Mouse (Mus musculus) C2C12 (cell line): ENCODE data around the gene Stx16. TPM values are rescaled to one million over a fixed set of nuclear protein-coding genes. Genes with fewer than 3 reads are reported as not detected.

Source experiments
- H3K27me3 ChIP-seq: one replicate; pipeline ENCODE4 v1.6.1; 2011; ENCODE audit not compliant: control insufficient read depth, insufficient read depth, insufficient read length
- H3K36me3 ChIP-seq: one replicate; pipeline ENCODE4 v1.6.1; 2011; ENCODE audit not compliant: control insufficient read depth, insufficient read depth
- H3K4me3 ChIP-seq: one replicate; pipeline ENCODE4 v1.5.1; 2011; ENCODE audit warnings: mild to moderate bottlenecking, control low read depth; ENCODE audit not compliant: poor library complexity, insufficient read depth, severe bottlenecking
- H3K79me2 ChIP-seq: one replicate; pipeline ENCODE4 v1.6.1; 2011; ENCODE audit not compliant: control insufficient read depth, insufficient read depth
- H3K79me3 ChIP-seq: one replicate; pipeline ENCODE4 v1.6.1; 2011; ENCODE audit warnings: low read depth, control low read depth
- H3ac ChIP-seq: one replicate; pipeline ENCODE3; 2011; ENCODE audit warnings: low read depth; ENCODE audit not compliant: control insufficient read depth, insufficient read length
- CEBPB ChIP-seq: IDR thresholded peaks from one replicate; pipeline ENCODE4 v1.6.1; 2011; ENCODE audit warnings: low read depth, mild to moderate bottlenecking, control low read depth, moderate library complexity
- CTCF ChIP-seq: IDR thresholded peaks from one replicate; pipeline ENCODE4 v1.5.1; 2011; ENCODE audit not compliant: control insufficient read depth, insufficient read depth, insufficient read length
- FOSL1 ChIP-seq: IDR thresholded peaks from one replicate; pipeline ENCODE4 v1.8.0; 2011; ENCODE audit warnings: mild to moderate bottlenecking, low read length; ENCODE audit not compliant: poor library complexity, insufficient read depth, severe bottlenecking
- MAX ChIP-seq: IDR thresholded peaks from one replicate; pipeline ENCODE4 v1.6.1; 2011; ENCODE audit warnings: mild to moderate bottlenecking, control low read depth
- MYOD1 ChIP-seq: IDR thresholded peaks from one replicate; pipeline ENCODE4 v1.6.1; 2011; ENCODE audit warnings: low read depth; ENCODE audit not compliant: control insufficient read depth, insufficient read length
- MYOG ChIP-seq: IDR thresholded peaks from one replicate; pipeline ENCODE4 v1.6.1; 2011; ENCODE audit not compliant: control insufficient read depth, insufficient read length; ENCODE audit errors: extremely low read depth
- USF1 ChIP-seq: IDR thresholded peaks from one replicate; pipeline ENCODE4 v1.6.1; 2011; ENCODE audit warnings: low read depth, mild to moderate bottlenecking, control low read depth, moderate library complexity
- polyA plus RNA-seq: library from polyadenylated mRNA; unstranded; fragments of >200 nt; fragmentation: generic; extraction: Trizol; gene quantifications from one replicate; pipeline ENCODE4 v1.2.1, GENCODE M21; 2012; ENCODE audit warnings: missing spikeins

The Stx16 gene
- polyA plus RNA-seq, 1 experiment: 9.8 TPM

- Histone ChIP-seq H3K79me3 (no peaks in the 10 kb centered on the region), H3K36me3 (no peaks in the 10 kb centered on the region), H3K79me2 (no peaks in the 10 kb centered on the region), H3K27me3 (no peaks in the 10 kb centered on the region), H3K4me3 (no peak overlapping the region), H3ac (no peak overlapping the region)
- no peak for TF ChIP-seq USF1
- TF ChIP-seq CEBPB: no peak
- no peak for TF ChIP-seq FOSL1
- TF ChIP-seq MAX: no peak
These were observed 54.5 kb downstream of the Stx16 start for GRCm38 (mm10) chr2:174130468-174131097.

GRCm38 (mm10) chr2:174132413-174132969, 56.4 kb downstream of the Stx16 start:
- Histone ChIP-seq H3ac (no peak overlapping the region), H3K27me3 (no peaks in the 10 kb centered on the region), H3K4me3 (no peak overlapping the region), H3K36me3 (no peaks in the 10 kb centered on the region), H3K79me2 (no peaks in the 10 kb centered on the region), H3K79me3 (no peaks in the 10 kb centered on the region)
- no peak for TF ChIP-seq CEBPB
- no peak for TF ChIP-seq FOSL1
- TF ChIP-seq MYOD1: no peak
- TF ChIP-seq MYOG: no peak
- no peak for TF ChIP-seq CTCF
- no peak for TF ChIP-seq USF1
- TF ChIP-seq MAX: no peak

Other genes with a start within 250 kb of the Stx16 start
- gene Npepl1, start 34.0 kb downstream of the Stx16 start, polyA plus RNA-seq: 50.6 TPM
- 1,078 TPM for gene Gnas, start 208.0 kb downstream of the Stx16 start, polyA plus RNA-seq